Comparison of ENCODE assay signal across 15 mouse cellular contexts in the genomic region with DNA sequence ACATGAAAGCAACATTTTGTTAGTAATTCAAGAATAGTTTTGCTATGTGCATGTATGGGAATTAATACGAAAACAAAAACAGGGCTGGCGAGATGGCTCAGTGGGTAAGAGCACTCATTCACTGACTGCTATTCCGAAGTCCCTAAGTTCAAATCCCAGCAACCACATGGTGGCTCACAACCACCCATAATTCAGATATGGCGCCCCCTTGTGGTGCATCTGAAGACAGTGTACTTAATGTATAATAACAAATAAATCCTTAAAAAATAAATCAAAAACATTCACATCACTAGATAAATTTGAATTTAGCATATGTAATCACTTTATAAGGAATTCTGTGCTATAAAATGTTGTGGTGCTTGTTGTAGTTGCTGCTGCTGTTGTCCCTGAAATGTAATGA.
DNase-seq lines count a peak whose midpoint lies in the region; ATAC-seq and TF ChIP-seq lines count a peak whose summit lies in the region.
"Had no signal": no experiment of that assay in that cellular context is flagged by ENCODE, and none has a peak within 500 bp of the region (broad histone marks: within the 10 kb centered on the region; RNA-seq: fewer than 3 reads in every experiment).

No protein-coding gene starts in this region.

- H3K27me3 ChIP-seq in heart, adult 2 months (ENCODE audit: control insufficient read depth, insufficient read depth, low read length): no peaks in the 10 kb centered on the region
- no peaks in the 10 kb centered on the region for H3K27me3 ChIP-seq in heart, embryonic 12.5 days (replicated peaks)
- no peaks in the 10 kb centered on the region for H3K27me3 ChIP-seq in lung, postnatal 0 days (replicated peaks; ENCODE audit: insufficient read depth, low read length)
- H3K27me3 ChIP-seq: liver, embryonic 13.5 days; neural tube, embryonic 15.5 days had no signal

- H3K79me2 ChIP-seq in heart, adult 2 months (replicated peaks; ENCODE audit: control insufficient read depth, insufficient read depth, low read length): no peaks in the 10 kb centered on the region

- TF ChIP-seq EP300 in heart, adult 2 months (IDR thresholded peaks at IDR 0.05; ENCODE audit: insufficient read depth, low read depth, low read length): no peak
- no peak for TF ChIP-seq EP300 in lung, postnatal 0 days (IDR thresholded peaks at IDR 0.05)

- 87% methylated on average over 4 of the region's 4 CpGs for WGBS in heart, adult 2 months
- 79% methylated on average over 4 of the region's 4 CpGs for WGBS in heart, embryonic 12.5 days
- WGBS in lung, postnatal 0 days: 92% methylated on average over 4 of the region's 4 CpGs

- ATAC-seq in heart, embryonic 12.5 days (ENCODE audit: insufficient number of reproducible peaks, low FRiP score): no peak
- no peak for ATAC-seq in lung, postnatal 0 days
- ATAC-seq: activated CD4-positive, CD25-positive, alpha-beta regulatory T cell, adult 4 months had no signal

- TF ChIP-seq POLR2A in heart, adult 2 months (IDR thresholded peaks at IDR 0.05; ENCODE audit: insufficient read depth, low read depth, low read length): no peak

- H3K4me3 ChIP-seq in heart, adult 2 months: no peak overlapping the region
- no peak overlapping the region for H3K4me3 ChIP-seq in heart, embryonic 12.5 days
- no peak overlapping the region for H3K4me3 ChIP-seq in lung, postnatal 0 days (ENCODE audit: low read depth, low read length)
- no peak overlapping the region for H3K4me3 ChIP-seq in ES-E14 (ENCODE audit: insufficient read depth in 1 of 2, low read depth in 1 of 2, low read length in 2 of 2, poor library complexity in 1 of 2, severe bottlenecking in 1 of 2)
- H3K4me3 ChIP-seq: erythroblast, embryonic 14.5 days; liver, embryonic 13.5 days; neural tube, embryonic 15.5 days had no signal

- 0 out of 2 replicates have a peak, but pooled peaks cover 2% of the 10 kb centered on the region for H3K36me3 ChIP-seq in heart, adult 2 months (ENCODE audit: control insufficient read depth, insufficient read depth, low read length)
- no peaks in the 10 kb centered on the region for H3K36me3 ChIP-seq in heart, embryonic 12.5 days
- no peaks in the 10 kb centered on the region for H3K36me3 ChIP-seq in lung, postnatal 0 days (ENCODE audit: insufficient read depth, low read length)
- no peaks in the 10 kb centered on the region for H3K36me3 ChIP-seq in ES-E14 (ENCODE audit: control insufficient read depth, insufficient read depth, low read length, poor library complexity, severe bottlenecking)
- H3K36me3 ChIP-seq: liver, embryonic 13.5 days; neural tube, embryonic 15.5 days had no signal

- no peaks in the 10 kb centered on the region for H3K9me3 ChIP-seq in heart, embryonic 12.5 days (replicated peaks)
- no peaks in the 10 kb centered on the region for H3K9me3 ChIP-seq in lung, postnatal 0 days (ENCODE audit: low read length)
- no peaks in the 10 kb centered on the region for H3K9me3 ChIP-seq in ES-E14 (ENCODE audit: control insufficient read depth, insufficient read depth, low read depth, low read length)
- H3K9me3 ChIP-seq: liver, embryonic 13.5 days; neural tube, embryonic 15.5 days had no signal

- H3K4me2 ChIP-seq in heart, embryonic 12.5 days: no peak overlapping the region
- H3K4me2 ChIP-seq in lung, postnatal 0 days (replicated peaks; ENCODE audit: low read depth, low read length): no peak overlapping the region
- H3K4me2 ChIP-seq: hindbrain, embryonic 14.5 days; liver, embryonic 13.5 days; midbrain, embryonic 11.5 days; neural tube, embryonic 15.5 days had no signal

- intact Hi-C loops in heart, adult 2 months (cut with DNase I): no loop called here
- intact Hi-C loops in heart, postnatal 25 days (cut with DNase I): no loop called here

- in situ Hi-C loops in ES-E14 (cut with MboI; ENCODE audit: low sequenced_read_pairs in 2 of 2, unreplicated experiment in 2 of 2): no loop called here

- H3K9ac ChIP-seq in heart, adult 2 months (ENCODE audit: low read depth, low read length): no peak overlapping the region
- H3K9ac ChIP-seq in heart, embryonic 12.5 days: no peak overlapping the region
- H3K9ac ChIP-seq in lung, postnatal 0 days (replicated peaks; ENCODE audit: low read depth): no peak overlapping the region
- H3K9ac ChIP-seq in ES-E14 (ENCODE audit: insufficient read depth, low read depth, low read length, poor library complexity, severe bottlenecking): no peak overlapping the region
- H3K9ac ChIP-seq: hindbrain, embryonic 14.5 days; liver, embryonic 13.5 days; neural tube, embryonic 15.5 days had no signal

- no peak for DNase-seq in heart, adult 2 months
- DNase-seq in lung, postnatal 0 days (ENCODE audit: low spot score): no peak
- no peak for DNase-seq in lung, postnatal 4 days
- DNase-seq in ES-E14 (ENCODE audit: low read depth, low spot score): peak; percentile 26
- peak; percentile 74 for DNase-seq in naive thymus-derived CD4-positive, alpha-beta T cell, adult 2 months (ENCODE audit: low read depth)
- no peak for DNase-seq in heart, postnatal 25 days (ENCODE audit: low spot score)
- DNase-seq in ovary, postnatal 14 days (ENCODE audit: low spot score): no peak
- DNase-seq: gastrocnemius, postnatal 25 days; liver, embryonic 13.5 days had no signal

- no peaks in the 10 kb centered on the region for H3K4me1 ChIP-seq in heart, adult 2 months (ENCODE audit: control insufficient read depth, insufficient read depth, low read length)
- H3K4me1 ChIP-seq in heart, embryonic 12.5 days (replicated peaks): no peaks in the 10 kb centered on the region
- H3K4me1 ChIP-seq in lung, postnatal 0 days (ENCODE audit: insufficient read depth, low read depth, low read length): no peaks in the 10 kb centered on the region; the same call in 1 of the 2 replicates
- H3K4me1 ChIP-seq in ES-E14 (ENCODE audit: control insufficient read depth in 2 of 2, insufficient read depth in 2 of 2, low read length in 2 of 2, poor library complexity in 1 of 2): no peaks in the 10 kb centered on the region
- H3K4me1 ChIP-seq: liver, embryonic 13.5 days; neural tube, embryonic 15.5 days had no signal

- no peak overlapping the region for H3K27ac ChIP-seq in heart, adult 2 months
- H3K27ac ChIP-seq in heart, embryonic 12.5 days (ENCODE audit: poor library complexity, severe bottlenecking): no peak overlapping the region
- H3K27ac ChIP-seq in lung, postnatal 0 days (ENCODE audit: low read length): no peak overlapping the region
- no peak overlapping the region for H3K27ac ChIP-seq in ES-E14 (ENCODE audit: insufficient read depth, low read depth, low read length, poor library complexity, severe bottlenecking)
- H3K27ac ChIP-seq: hindbrain, embryonic 14.5 days; liver, embryonic 13.5 days; neural tube, embryonic 15.5 days had no signal

- peak; percentile 65 for TF ChIP-seq CTCF in heart, adult 2 months (IDR thresholded peaks at IDR 0.05)
- peak; percentile 49 for TF ChIP-seq CTCF in lung, postnatal 0 days (IDR thresholded peaks at IDR 0.05)

TF ChIP-seq in ES-E14, 5 proteins besides CTCF, POLR2A, EP300 and RAD21:
- TF ChIP-seq CHD2 (IDR thresholded peaks at IDR 0.05; ENCODE audit: low read depth, low read length) (no peak), ZC3H11A (IDR thresholded peaks at IDR 0.05; ENCODE audit: borderline replicate concordance, low read depth, low read length) (no peak), HCFC1 (IDR thresholded peaks at IDR 0.05; ENCODE audit: borderline replicate concordance, insufficient read depth, low read length) (no peak), MAFK (IDR thresholded peaks at IDR 0.05; ENCODE audit: insufficient read depth, low read depth, low read length) (no peak), ZNF384 (IDR thresholded peaks at IDR 0.05; ENCODE audit: low read depth, low read length) (no peak)

Comparison
In these comparisons a context has a peak if more than half of its experiments do, and no peak if none do; other contexts are left out.
1. DNase-seq: peak in ES-E14 (single experiment) and naive thymus-derived CD4-positive, alpha-beta T cell, adult 2 months (single experiment); none in heart, adult 2 months (0 of 2), lung, postnatal 0 days (single experiment), lung, postnatal 4 days (0 of 2), heart, postnatal 25 days (single experiment) and ovary, postnatal 14 days (single experiment).